Mouse (Mus musculus) stomach, embryonic 14.5 days (tissue): ENCODE data around the gene Gm17018. TPM values are rescaled to one million over a fixed set of nuclear protein-coding genes. Genes with fewer than 3 reads are reported as not detected.
"Not testable (repeated sequence)": the region's sequence is repeated elsewhere in the genome, so short reads cannot be mapped to it uniquely, and the experiment has no call there.

Source experiments
- ATAC-seq: fragments of 200-750 bp; cut with Nextera tagmentation; 2 replicates; pipeline ENCODE4 v1.8.0; 2017; ENCODE audit warnings: low read depth, moderate TSS enrichment; ENCODE audit not compliant: insufficient number of reproducible peaks, insufficient read depth, low FRiP score
- H3K27ac ChIP-seq: fragments of 300-500 bp; sonication (generic); 2 replicates; pipeline ENCODE4 v1.5.1; 2014; ENCODE audit warnings: mild to moderate bottlenecking, low read length, moderate library complexity, mixed read lengths
- H3K27me3 ChIP-seq: fragments of 300-500 bp; sonication (generic); 2 replicates; pipeline ENCODE4 v1.6.1; 2014; ENCODE audit warnings: low read length, control low read depth, mixed read lengths; ENCODE audit not compliant: control insufficient read depth, insufficient read depth
- H3K36me3 ChIP-seq: fragments of 300-500 bp; sonication (generic); 2 replicates; pipeline ENCODE4 v1.6.1; 2014; ENCODE audit warnings: mild to moderate bottlenecking, control low read depth, low read length, moderate library complexity, mixed read lengths; ENCODE audit not compliant: control insufficient read depth, insufficient read depth
- H3K4me1 ChIP-seq: fragments of 300-500 bp; sonication (generic); 2 replicates; pipeline ENCODE4 v1.6.1; 2014; ENCODE audit warnings: low read length, control low read depth, mixed read lengths; ENCODE audit not compliant: control insufficient read depth, insufficient read depth
- H3K4me2 ChIP-seq: fragments of 300-500 bp; sonication (generic); replicated peaks from 2 replicates; pipeline ENCODE4 v1.6.1; 2014; ENCODE audit warnings: low read depth, low read length, control low read depth
- H3K4me3 ChIP-seq: fragments of 300-500 bp; sonication (generic); 2 replicates; pipeline ENCODE4 v1.5.1; 2014; ENCODE audit warnings: low read depth, low read length, control low read depth
- H3K9ac ChIP-seq: fragments of 300-500 bp; sonication (generic); replicated peaks from 2 replicates; pipeline ENCODE4 v1.6.1; 2014; ENCODE audit warnings: low read depth, mild to moderate bottlenecking, control low read depth, low read length, moderate library complexity, mixed read lengths
- H3K9me3 ChIP-seq: fragments of 300-500 bp; sonication (generic); 2 replicates; pipeline ENCODE4 v1.6.1; 2016; ENCODE audit warnings: low read depth, low read length, control low read depth; ENCODE audit not compliant: control insufficient read depth
- WGBS: fragments of 180-500 bp; shearing (Covaris S2); extraction: QIAGEN DNeasy Blood & Tissue Kit; methylation state at CpG from one replicate; pipeline ENCODE4 v1.1.7; 2014; 5-methylcytosine and 5-hydroxymethylcytosine counted together
- polyA plus RNA-seq: library from polyadenylated mRNA; unstranded; fragments of >200 nt; fragmentation: Nextera tagmentation; extraction: Ambion mirVana; gene quantifications from 2 replicates; pipeline ENCODE4 v1.2.1, GENCODE M21; 2014

The Gm17018 gene
- polyA plus RNA-seq, 1 experiment from 2014 or later: 45.4 TPM

DNA sequence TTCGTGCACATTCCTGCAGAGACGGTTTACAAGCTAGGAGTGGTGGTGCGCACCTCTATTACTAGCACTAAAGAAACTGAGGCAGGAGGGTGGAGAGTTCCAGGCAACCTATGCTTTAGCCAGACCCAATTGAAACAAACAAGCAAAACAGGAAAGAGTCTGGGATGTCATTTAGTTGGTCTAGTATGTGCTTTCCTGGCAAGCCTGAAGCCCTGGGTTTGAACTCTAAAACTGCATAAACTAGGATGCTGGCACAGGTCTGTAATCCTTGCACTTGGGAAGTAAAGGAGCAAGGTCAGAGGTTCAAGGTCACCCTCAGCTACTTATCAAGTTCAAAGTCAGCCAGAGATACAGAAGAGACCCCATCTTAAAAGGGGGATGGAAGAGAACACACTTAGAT lies 18.4 kb upstream of the Gm17018 start:
- Histone ChIP-seq H3K4me2 (peak overlapping the region; percentile 69), H3K4me1 (peaks cover 5% of the 10 kb centered on the region; the same call in 1 of the 2 replicates), H3K9ac (no peak overlapping the region), H3K9me3 (no peaks in the 10 kb centered on the region), H3K27me3 (0 out of 2 replicates have a peak, but pooled peaks cover 10% of the 10 kb centered on the region), H3K36me3 (no peaks in the 10 kb centered on the region), H3K4me3 (peak overlapping the region; percentile 29; the same call in 1 of the 2 replicates), H3K27ac (no peak overlapping the region)
- no peak for ATAC-seq
- 26% methylated on average over 3 of the region's 3 CpGs for WGBS

DNA sequence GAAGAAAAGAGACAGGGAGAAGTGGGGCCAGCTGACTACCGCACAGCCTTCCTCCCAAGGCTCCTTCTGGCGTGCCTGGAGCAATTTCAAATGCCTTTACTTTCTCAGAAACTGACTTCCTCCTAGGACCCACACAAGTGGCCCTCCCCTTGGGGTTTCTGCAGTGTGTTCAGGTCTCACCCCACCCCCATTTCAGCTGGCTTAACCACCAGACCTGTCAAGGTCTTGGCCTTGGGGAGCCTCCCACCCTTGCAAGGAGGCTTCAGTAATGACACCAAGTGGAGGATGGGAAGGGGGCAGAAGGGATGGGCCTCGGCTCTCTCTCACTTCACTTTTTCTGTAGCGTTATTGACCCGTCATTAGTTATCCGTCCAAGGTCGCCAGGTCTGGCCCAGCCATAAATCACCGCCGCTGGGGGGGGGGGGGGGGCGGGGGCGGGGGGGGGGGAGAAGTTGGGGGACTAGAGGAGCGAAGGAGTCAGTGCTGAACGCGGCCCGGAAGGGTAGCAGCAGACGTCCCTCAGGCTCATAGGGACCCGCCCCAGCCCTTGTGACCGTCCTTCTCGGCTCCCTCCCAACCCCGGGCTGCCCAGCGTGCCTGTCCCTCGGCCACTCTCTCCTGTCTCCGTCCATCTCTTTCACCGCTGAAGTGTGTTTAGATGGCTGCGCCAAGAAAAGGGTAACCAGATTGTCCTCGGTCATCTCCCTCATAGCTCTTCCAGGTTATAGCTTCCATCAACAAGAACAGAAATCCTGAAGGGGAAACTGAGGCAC lies 16.1 kb upstream of the Gm17018 start:
- 0 out of 2 replicates have a peak, but pooled peaks have one; percentile 17 for ATAC-seq
- Histone ChIP-seq H3K36me3 (no peaks in the 10 kb centered on the region), H3K4me2 (peak overlapping the region; percentile 96), H3K27me3 (0 out of 2 replicates have a peak, but pooled peaks cover 10% of the 10 kb centered on the region), H3K9me3 (no peaks in the 10 kb centered on the region), H3K4me3 (peak overlapping the region; percentile 33), H3K9ac (peak overlapping the region; percentile 30; the same call in 1 of the 2 replicates), H3K27ac (no peak overlapping the region), H3K4me1 (peaks cover 5% of the 10 kb centered on the region; the same call in 1 of the 2 replicates)
- under 1% methylated on average over 21 of the region's 26 CpGs for WGBS

DNA sequence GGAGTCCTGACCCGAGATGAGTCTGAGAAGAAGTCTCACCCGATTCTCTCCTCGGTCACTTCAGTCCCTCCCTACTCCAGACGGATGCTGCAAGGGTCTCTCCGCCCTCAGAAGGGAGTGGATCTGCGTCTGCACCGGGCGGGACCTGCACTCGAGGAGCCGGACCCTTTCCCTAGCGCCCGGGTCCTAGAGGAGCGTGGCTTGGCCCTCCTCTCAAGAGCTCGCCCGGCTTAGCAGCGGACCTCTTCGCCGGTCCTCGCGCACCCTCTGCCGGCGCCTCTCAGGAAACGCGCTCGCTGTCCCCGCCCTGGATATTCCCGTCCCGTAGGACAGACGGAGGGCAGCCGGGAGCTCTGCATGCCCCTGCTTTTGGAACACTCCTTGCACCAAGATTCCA lies 15.5 kb upstream of the Gm17018 start:
- H3K36me3 ChIP-seq: no peaks in the 10 kb centered on the region
- peak overlapping the region; percentile 96 for H3K4me2 ChIP-seq
- H3K9me3 ChIP-seq: no peaks in the 10 kb centered on the region
- peak overlapping the region; percentile 30; the same call in 1 of the 2 replicates for H3K9ac ChIP-seq
- H3K4me3 ChIP-seq: peak overlapping the region; percentile 33
- H3K27ac ChIP-seq: no peak overlapping the region
- H3K27me3 ChIP-seq: 0 out of 2 replicates have a peak, but pooled peaks cover 10% of the 10 kb centered on the region
- ATAC-seq: peak; percentile 62
- under 1% methylated on average over 30 of the region's 30 CpGs for WGBS
- peaks cover 8% of the 10 kb centered on the region; the same call in 1 of the 2 replicates for H3K4me1 ChIP-seq

DNA sequence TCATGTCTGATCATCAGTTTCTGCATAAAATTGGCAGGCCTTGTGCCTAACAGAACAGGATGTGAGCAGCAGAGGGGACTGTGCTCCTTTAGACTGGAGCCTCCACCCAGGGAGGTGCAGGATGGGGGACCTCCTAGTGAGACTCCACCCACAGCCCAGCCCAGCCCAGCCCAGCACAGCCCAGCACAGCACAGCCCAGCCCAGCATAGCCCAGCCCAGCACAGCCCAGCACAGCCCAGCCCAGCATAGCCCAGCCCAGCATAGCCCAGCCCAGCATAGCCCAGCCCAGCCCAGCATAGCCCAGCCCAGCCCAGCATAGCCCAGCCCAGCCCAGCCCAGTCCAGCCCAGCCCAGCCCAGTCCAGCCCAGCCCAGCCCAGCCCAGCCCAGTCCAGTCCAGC lies 12.2 kb upstream of the Gm17018 start:
- ATAC-seq: not testable (repeated sequence)

DNA sequence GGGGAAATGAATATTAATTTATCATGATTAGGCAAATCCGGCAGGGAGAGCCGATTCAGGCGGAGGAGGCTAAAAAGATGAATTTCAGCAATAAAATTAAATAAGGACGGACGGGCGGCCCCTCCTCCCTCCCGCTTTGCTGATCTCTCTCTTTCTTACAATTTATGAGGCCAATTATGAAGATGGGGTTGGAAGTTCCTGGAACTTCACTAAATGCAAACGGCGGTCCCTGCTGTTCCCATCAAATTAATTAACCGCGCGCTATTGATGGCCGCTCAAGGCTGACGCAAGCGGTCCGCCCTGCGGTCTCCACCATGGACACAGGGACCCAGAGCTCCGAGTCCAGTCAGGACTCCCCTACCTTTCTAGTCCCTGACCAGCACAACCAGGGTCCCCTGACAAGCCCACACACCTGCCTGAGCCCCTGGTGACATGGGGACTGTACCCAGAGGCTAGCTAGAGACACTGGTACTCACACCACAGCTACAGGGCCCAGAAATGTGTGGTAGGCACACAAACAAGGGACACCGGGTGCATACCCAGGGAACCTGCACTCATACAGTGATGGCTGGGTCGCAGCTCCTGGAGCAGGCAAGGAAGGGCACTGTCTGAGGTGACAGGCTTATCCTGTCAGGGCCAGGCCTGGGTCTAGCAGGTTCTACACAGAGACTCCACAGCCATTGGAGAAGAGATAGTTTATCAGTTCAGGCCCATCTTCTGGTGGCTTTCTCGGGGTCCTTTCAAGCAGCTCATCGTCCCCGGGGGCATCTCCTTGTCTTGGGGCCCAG lies 11.1 kb upstream of the Gm17018 start:
- H3K36me3 ChIP-seq: no peaks in the 10 kb centered on the region; the same call in 1 of the 2 replicates
- ATAC-seq: no peak
- WGBS: 71% methylated on average over 23 of the region's 23 CpGs
- no peaks in the 10 kb centered on the region for H3K9me3 ChIP-seq
- H3K27me3 ChIP-seq: 0 out of 2 replicates have a peak, but pooled peaks cover 4% of the 10 kb centered on the region
- H3K4me1 ChIP-seq: peaks cover 12% of the 10 kb centered on the region
- H3K4me3 ChIP-seq: no peak overlapping the region
- H3K27ac ChIP-seq: no peak overlapping the region
- H3K9ac ChIP-seq: no peak overlapping the region
- H3K4me2 ChIP-seq: no peak overlapping the region

More for the DNA sequence above, 12.2 kb upstream of the Gm17018 start:
- not testable (repeated sequence) for H3K4me2 ChIP-seq, H3K36me3 ChIP-seq, H3K27me3 ChIP-seq, H3K9me3 ChIP-seq, H3K27ac ChIP-seq, H3K9ac ChIP-seq, H3K4me3 ChIP-seq
- peaks cover 12% of the 10 kb centered on the region for H3K4me1 ChIP-seq

DNA sequence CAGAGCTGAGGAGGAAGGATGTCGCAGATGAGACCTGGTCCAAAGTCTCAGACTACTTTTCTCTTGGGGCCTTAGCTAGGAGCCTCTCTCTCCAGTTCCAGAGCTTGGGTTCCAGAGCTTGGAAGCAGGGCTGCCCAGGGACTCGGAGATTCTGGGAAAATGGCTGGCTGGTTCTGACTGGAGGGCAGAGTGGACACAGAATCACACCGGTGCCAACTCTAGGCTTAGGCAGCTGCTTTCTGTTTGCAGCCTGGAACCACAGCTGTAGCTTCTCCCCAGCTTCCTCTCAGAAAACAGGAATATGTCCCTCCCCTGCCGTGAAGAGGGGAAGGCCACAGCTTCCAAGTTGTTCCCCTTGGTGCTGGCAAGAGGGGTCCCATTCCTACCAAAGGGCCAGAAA lies 10.5 kb upstream of the Gm17018 start:
- WGBS: 71% methylated on average over 4 of the region's 4 CpGs
- H3K27me3 ChIP-seq: 0 out of 2 replicates have a peak, but pooled peaks cover 4% of the 10 kb centered on the region
- H3K4me2 ChIP-seq: no peak overlapping the region
- ATAC-seq: no peak
- H3K4me1 ChIP-seq: peaks cover 12% of the 10 kb centered on the region
- H3K36me3 ChIP-seq: peaks cover 5% of the 10 kb centered on the region
- H3K9me3 ChIP-seq: no peaks in the 10 kb centered on the region
- no peak overlapping the region for H3K9ac ChIP-seq
- H3K4me3 ChIP-seq: no peak overlapping the region
- H3K27ac ChIP-seq: no peak overlapping the region

DNA sequence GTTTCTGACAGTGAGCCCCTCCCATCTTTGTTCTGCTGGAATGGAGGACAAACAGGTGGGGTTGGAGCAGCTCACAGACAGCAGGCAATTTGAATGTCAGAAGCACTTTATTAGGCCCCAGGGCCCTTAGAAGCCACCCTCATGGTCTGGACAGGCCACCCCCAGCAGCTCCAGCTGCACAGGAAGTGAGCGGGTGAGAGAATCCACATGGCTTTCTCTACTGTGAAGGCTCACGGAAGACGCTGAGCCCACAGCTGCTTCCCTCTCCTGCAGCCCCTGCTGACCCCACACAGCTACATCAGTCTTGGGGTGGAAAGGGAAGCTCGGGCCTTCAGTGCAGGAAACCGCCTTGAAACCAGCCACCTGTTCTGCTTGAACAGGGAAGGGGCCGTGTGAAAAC lies 8.2 kb upstream of the Gm17018 start:
- Histone ChIP-seq H3K36me3 (peaks cover 5% of the 10 kb centered on the region), H3K27ac (0 out of 2 replicates have a peak overlapping the region, but pooled peaks have one; percentile 0), H3K4me1 (peaks cover 12% of the 10 kb centered on the region), H3K9me3 (no peaks in the 10 kb centered on the region), H3K27me3 (no peaks in the 10 kb centered on the region), H3K4me2 (no peak overlapping the region), H3K9ac (no peak overlapping the region), H3K4me3 (no peak overlapping the region)
- ATAC-seq: peak; percentile 76; the same call in 1 of the 2 replicates
- 26% methylated on average over 6 of the region's 6 CpGs for WGBS

DNA sequence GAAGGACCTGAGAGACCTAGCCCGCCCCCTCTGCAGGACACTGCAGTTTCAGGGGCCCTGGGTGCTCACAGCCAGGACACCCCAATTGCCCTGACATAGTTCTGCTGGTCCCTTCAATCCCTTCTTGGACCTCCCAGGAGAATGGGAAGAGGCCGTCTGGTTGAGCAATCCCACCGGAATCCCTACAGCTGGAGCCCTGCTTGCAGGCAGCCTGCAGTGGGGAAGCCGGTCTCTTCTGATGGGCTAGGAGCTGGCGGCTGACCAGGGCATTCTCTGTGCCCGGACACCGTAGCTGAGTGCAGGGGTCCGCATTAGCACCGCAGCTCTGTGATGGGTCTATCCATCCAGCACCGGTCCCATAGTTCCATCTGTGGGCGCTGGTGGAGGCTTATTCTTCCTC lies 6.3 kb upstream of the Gm17018 start:
- Histone ChIP-seq H3K27me3 (no peaks in the 10 kb centered on the region), H3K4me1 (peaks cover 12% of the 10 kb centered on the region), H3K9me3 (no peaks in the 10 kb centered on the region), H3K9ac (no peak overlapping the region), H3K36me3 (peaks cover 5% of the 10 kb centered on the region), H3K4me3 (no peak overlapping the region), H3K27ac (no peak overlapping the region), H3K4me2 (no peak overlapping the region)
- 90% methylated on average over 11 of the region's 11 CpGs for WGBS
- no peak; the same call in 1 of the 2 replicates for ATAC-seq
